ENCODE assay signal across 18 mouse cellular contexts in genomic region chr3:145537870-145538269, GRCm38 (mm10).
"Had no signal": no experiment of that assay in that cellular context is flagged by ENCODE, and none has a peak within 500 bp of the region (broad histone marks: within the 10 kb centered on the region; RNA-seq: fewer than 3 reads in every experiment).

No protein-coding gene starts in this region.

- H3K4me2 ChIP-seq: limb, embryonic 15.5 days; liver, embryonic 13.5 days; lung, embryonic 15.5 days; midbrain, embryonic 13.5 days; neural tube, embryonic 15.5 days had no signal

- H3K9ac ChIP-seq: limb, embryonic 15.5 days; liver, embryonic 13.5 days; liver, postnatal 0 days; lung, embryonic 15.5 days; midbrain, embryonic 13.5 days; neural tube, embryonic 15.5 days had no signal

- H3K9me3 ChIP-seq: limb, embryonic 15.5 days; liver, embryonic 13.5 days; lung, embryonic 15.5 days; neural tube, embryonic 15.5 days had no signal

- DNase-seq: kidney, adult 11 months; kidney, adult 9 months; kidney, postnatal 36 days; left cerebral cortex, postnatal 4 days; liver, embryonic 13.5 days; liver, postnatal 0 days; lung, postnatal 14 days; right cerebral cortex, adult 18-20 months; right cerebral cortex, postnatal 25 days; spleen, adult 18-20 months; thymus, adult 18-20 months had no signal

- H3K27ac ChIP-seq: kidney, postnatal 0 days; layer of hippocampus, adult 2 months; limb, embryonic 15.5 days; liver, embryonic 13.5 days; lung, embryonic 15.5 days; macrophage; midbrain, embryonic 13.5 days; neural tube, embryonic 15.5 days had no signal

- H3K4me1 ChIP-seq: limb, embryonic 15.5 days; liver, embryonic 13.5 days; lung, embryonic 15.5 days; midbrain, embryonic 13.5 days; neural tube, embryonic 15.5 days had no signal

- H3K4me3 ChIP-seq: layer of hippocampus, adult 2 months; limb, embryonic 15.5 days; liver, embryonic 13.5 days; lung, embryonic 15.5 days; midbrain, embryonic 13.5 days; neural tube, embryonic 15.5 days had no signal

- H3K27me3 ChIP-seq: limb, embryonic 15.5 days; liver, embryonic 13.5 days; lung, embryonic 15.5 days; midbrain, embryonic 13.5 days; neural tube, embryonic 15.5 days had no signal

- ATAC-seq: liver, postnatal 0 days; midbrain, embryonic 13.5 days had no signal

- H3K36me3 ChIP-seq: limb, embryonic 15.5 days; liver, embryonic 13.5 days; lung, embryonic 15.5 days; midbrain, embryonic 13.5 days; neural tube, embryonic 15.5 days had no signal
